Mouse (Mus musculus) heart, adult 2 months (tissue): Measurements from ENCODE around the gene Sap30l.

Source experiments
- CTCF ChIP-seq: fragments of 200-600 bp; IDR thresholded peaks from 2 replicates; pipeline ENCODE4 v1.8.1; 2022; ENCODE audit warnings: antibody characterized with exemption, mild to moderate bottlenecking, moderate library complexity
- EP300 ChIP-seq: fragments of 200-500 bp; IDR thresholded peaks from 2 replicates; pipeline ENCODE4 v1.6.1; 2011; ENCODE audit warnings: low read depth, low read length, control low read depth; ENCODE audit not compliant: insufficient read depth
- POLR2A ChIP-seq: fragments of 200-500 bp; IDR thresholded peaks from 2 replicates; pipeline ENCODE4 v1.6.1; 2011; ENCODE audit warnings: mild to moderate bottlenecking, low read depth, low read length, control low read depth; ENCODE audit not compliant: insufficient read depth

- TF ChIP-seq CTCF (no peak), EP300 (no peak), POLR2A (no peak)
Observed at GRCm38 (mm10) chr11:57760509-57761058, 40.9 kb upstream of the Sap30l start.
